Mouse (Mus musculus): ENCODE results near the gene Tnik. TPM values are rescaled to one million over a fixed set of nuclear protein-coding genes. Genes with fewer than 3 reads are reported as not detected.

Gene Tnik
- polyA plus RNA-seq, 1 experiment from 2014 or later, result 88.8 TPM

- Histone ChIP-seq H3K36me3 (replicated peaks) (peaks cover 12% of the 10 kb centered on the region; the same call in 1 of the 2 replicates), H3K27me3 (replicated peaks) (no peaks in the 10 kb centered on the region), H3K4me3 (no peak overlapping the region), H3K4me2 (no peak overlapping the region), H3K9ac (no peak overlapping the region), H3K27ac (no peak overlapping the region), H3K4me1 (no peaks in the 10 kb centered on the region), H3K9me3 (no peaks in the 10 kb centered on the region)
- WGBS, result 92% methylated on average over 4 of the region's 4 CpGs
- ATAC-seq (replicated peaks), result no peak
Measured at GRCm38 (mm10) chr3:28636778-28637177, 373.8 kb downstream of the Tnik start.

GRCm38 (mm10) chr3:28638957-28639356 lies 375.9 kb downstream of the Tnik start:
- no peak overlapping the region for H3K4me3 ChIP-seq
- H3K27me3 ChIP-seq (replicated peaks), result no peaks in the 10 kb centered on the region
- no peaks in the 10 kb centered on the region for H3K4me1 ChIP-seq
- peaks cover 10% of the 10 kb centered on the region; the same call in 1 of the 2 replicates for H3K36me3 ChIP-seq (replicated peaks)
- WGBS, result 84% methylated on average over 2 of the region's 2 CpGs
- ATAC-seq (replicated peaks), result no peak
- H3K9me3 ChIP-seq, result no peaks in the 10 kb centered on the region
- H3K27ac ChIP-seq, result no peak overlapping the region
- no peak overlapping the region for H3K4me2 ChIP-seq
- no peak overlapping the region for H3K9ac ChIP-seq

- Histone ChIP-seq H3K27me3 (replicated peaks) (no peaks in the 10 kb centered on the region), H3K4me3 (no peak overlapping the region), H3K36me3 (replicated peaks) (peaks cover 21% of the 10 kb centered on the region; the same call in 1 of the 2 replicates), H3K27ac (no peak overlapping the region), H3K9ac (no peak overlapping the region), H3K4me2 (no peak overlapping the region), H3K4me1 (no peaks in the 10 kb centered on the region), H3K9me3 (no peaks in the 10 kb centered on the region)
- WGBS, result 79% methylated on average over 9 of the region's 9 CpGs
- no peak; the same call in 1 of the 2 replicates for ATAC-seq (replicated peaks)
Measured at GRCm38 (mm10) chr3:28643252-28643947, 380.4 kb downstream of the Tnik start.

- H3K4me3 ChIP-seq, result no peak overlapping the region
- no peaks in the 10 kb centered on the region for H3K27me3 ChIP-seq (replicated peaks)
- no peak overlapping the region for H3K27ac ChIP-seq
- no peak for ATAC-seq (replicated peaks)
- no peaks in the 10 kb centered on the region for H3K4me1 ChIP-seq
- H3K4me2 ChIP-seq, result no peak overlapping the region
- H3K9ac ChIP-seq, result no peak overlapping the region
- no peaks in the 10 kb centered on the region for H3K9me3 ChIP-seq
- 49% methylated on average over 3 of the region's 3 CpGs for WGBS
- peaks cover 44% of the 10 kb centered on the region for H3K36me3 ChIP-seq (replicated peaks)
Measured at GRCm38 (mm10) chr3:28652574-28652973, 389.6 kb downstream of the Tnik start.

- H3K4me1 ChIP-seq, result no peaks in the 10 kb centered on the region
- no peaks in the 10 kb centered on the region for H3K9me3 ChIP-seq
- H3K9ac ChIP-seq, result no peak overlapping the region
- H3K4me2 ChIP-seq, result no peak overlapping the region
- 81% methylated on average over 3 of the region's 3 CpGs for WGBS
- peaks cover 41% of the 10 kb centered on the region for H3K36me3 ChIP-seq (replicated peaks)
- H3K4me3 ChIP-seq, result no peak overlapping the region
- no peak overlapping the region for H3K27ac ChIP-seq
- H3K27me3 ChIP-seq (replicated peaks), result no peaks in the 10 kb centered on the region
- no peak for ATAC-seq (replicated peaks)
Measured at GRCm38 (mm10) chr3:28653043-28653442, 390.0 kb downstream of the Tnik start.

GRCm38 (mm10) chr3:28654740-28655139 lies 391.7 kb downstream of the Tnik start:
- Histone ChIP-seq H3K4me3 (no peak overlapping the region), H3K27me3 (replicated peaks) (no peaks in the 10 kb centered on the region), H3K27ac (no peak overlapping the region), H3K9me3 (no peaks in the 10 kb centered on the region), H3K4me1 (no peaks in the 10 kb centered on the region), H3K9ac (no peak overlapping the region), H3K36me3 (replicated peaks) (peaks cover 29% of the 10 kb centered on the region), H3K4me2 (no peak overlapping the region)
- ATAC-seq (replicated peaks), result no peak

GRCm38 (mm10) chr3:28658349-28658748 lies 395.3 kb downstream of the Tnik start:
- no peak; the same call in 1 of the 2 replicates for ATAC-seq (replicated peaks)
- Histone ChIP-seq H3K36me3 (replicated peaks) (peaks cover 26% of the 10 kb centered on the region), H3K27ac (no peak overlapping the region), H3K9me3 (no peaks in the 10 kb centered on the region), H3K4me2 (no peak overlapping the region), H3K9ac (no peak overlapping the region), H3K27me3 (replicated peaks) (no peaks in the 10 kb centered on the region), H3K4me3 (no peak overlapping the region), H3K4me1 (no peaks in the 10 kb centered on the region)
- 41% methylated on average over 1 of the region's 1 CpGs for WGBS

GRCm38 (mm10) chr3:28680851-28681250 lies 417.8 kb downstream of the Tnik start:
- Histone ChIP-seq H3K4me1 (no peaks in the 10 kb centered on the region), H3K9ac (no peak overlapping the region), H3K36me3 (replicated peaks) (no peaks in the 10 kb centered on the region), H3K9me3 (no peaks in the 10 kb centered on the region), H3K4me3 (no peak overlapping the region), H3K27me3 (replicated peaks) (no peaks in the 10 kb centered on the region), H3K4me2 (no peak overlapping the region), H3K27ac (no peak overlapping the region)
- WGBS, result 49% methylated on average over 7 of the region's 7 CpGs
- no peak for ATAC-seq (replicated peaks)

- Histone ChIP-seq H3K27ac (no peak overlapping the region), H3K4me2 (no peak overlapping the region), H3K9ac (no peak overlapping the region), H3K27me3 (replicated peaks) (no peaks in the 10 kb centered on the region), H3K9me3 (no peaks in the 10 kb centered on the region), H3K4me3 (no peak overlapping the region), H3K36me3 (replicated peaks) (no peaks in the 10 kb centered on the region), H3K4me1 (no peaks in the 10 kb centered on the region)
- ATAC-seq (replicated peaks), result no peak
- WGBS, result 57% methylated on average over 6 of the region's 6 CpGs
Measured at GRCm38 (mm10) chr3:28681866-28682265, 418.9 kb downstream of the Tnik start.

- Histone ChIP-seq H3K27ac (no peak overlapping the region), H3K36me3 (replicated peaks) (no peaks in the 10 kb centered on the region), H3K4me3 (no peak overlapping the region), H3K27me3 (replicated peaks) (no peaks in the 10 kb centered on the region), H3K4me2 (no peak overlapping the region), H3K9ac (no peak overlapping the region), H3K9me3 (no peaks in the 10 kb centered on the region), H3K4me1 (no peaks in the 10 kb centered on the region)
- 59% methylated on average over 3 of the region's 3 CpGs for WGBS
- ATAC-seq (replicated peaks), result no peak
Measured at GRCm38 (mm10) chr3:28682411-28682810, 419.4 kb downstream of the Tnik start.

GRCm38 (mm10) chr3:28685510-28685909 lies 422.5 kb downstream of the Tnik start:
- no peak for ATAC-seq (replicated peaks)
- Histone ChIP-seq H3K9ac (no peak overlapping the region), H3K27me3 (replicated peaks) (no peaks in the 10 kb centered on the region), H3K4me3 (no peak overlapping the region), H3K9me3 (no peaks in the 10 kb centered on the region), H3K4me2 (no peak overlapping the region), H3K27ac (no peak overlapping the region), H3K4me1 (no peaks in the 10 kb centered on the region), H3K36me3 (replicated peaks) (no peaks in the 10 kb centered on the region)
- WGBS, result 96% methylated on average over 2 of the region's 2 CpGs

GRCm38 (mm10) chr3:28694811-28695210 lies 431.8 kb downstream of the Tnik start:
- Histone ChIP-seq H3K9me3 (no peaks in the 10 kb centered on the region), H3K36me3 (replicated peaks) (no peaks in the 10 kb centered on the region), H3K27ac (no peak overlapping the region), H3K27me3 (replicated peaks) (no peaks in the 10 kb centered on the region), H3K4me3 (no peak overlapping the region), H3K9ac (no peak overlapping the region), H3K4me2 (no peak overlapping the region), H3K4me1 (no peaks in the 10 kb centered on the region)
- ATAC-seq (replicated peaks), result no peak
- 90% methylated on average over 5 of the region's 5 CpGs for WGBS

- Histone ChIP-seq H3K4me1 (no peaks in the 10 kb centered on the region), H3K4me2 (no peak overlapping the region), H3K9me3 (no peaks in the 10 kb centered on the region), H3K27me3 (replicated peaks) (no peaks in the 10 kb centered on the region), H3K9ac (no peak overlapping the region), H3K27ac (no peak overlapping the region), H3K4me3 (no peak overlapping the region), H3K36me3 (replicated peaks) (no peaks in the 10 kb centered on the region)
- no peak for ATAC-seq (replicated peaks)
- WGBS, result 82% methylated on average over 13 of the region's 13 CpGs
Measured at GRCm38 (mm10) chr3:28695608-28696007, 432.6 kb downstream of the Tnik start.

All from midbrain, embryonic 15.5 days (tissue).